Mouse (Mus musculus) megakaryocyte-erythroid progenitor cell, adult 5-6 weeks (primary cell): ENCODE results near the gene Tcam1. TPM values are rescaled to one million over a fixed set of nuclear protein-coding genes. Genes with fewer than 3 reads are reported as not detected.
A peak's percentile ranks its signal among the peaks of the same experiment; 100 is the strongest.

Experiments used
- ATAC-seq: replicated peaks from 2 replicates; pipeline ENCODE4 v1.8.0; 2016; ENCODE audit warnings: mild to moderate bottlenecking, inconsistent platforms; ENCODE audit not compliant: severe bottlenecking, poor library complexity, low FRiP score, low TSS enrichment
- total RNA-seq, 2 experiments: library from RNA; stranded (forward) in 1 of 2; stranded (reverse) in 1 of 2; fragments of 200-1000, 215-1000 nt in 1 of 2; fragments of >200 nt in 1 of 2; fragmentation: Nextera tagmentation in 1 of 2; gene quantifications; 2 replicates each; pipeline ENCODE4 v1.2.3; 2014 to 2017

Tcam1 gene
- total RNA-seq, 2 experiments from 2014 or later = 2.1 to 3.5 TPM

- ATAC-seq = peak; percentile 82
Observed at GRCm38 (mm10) chr11:106272644-106273310, 3.7 kb upstream of the Tcam1 start, which contains the start of gene Smarcd2. Gene Smarcd2, minus strand, starts transcription at chr11:106272972.

GRCm38 (mm10) chr11:106273311-106273684 is 3.2 kb upstream of the Tcam1 start:
- no peak for ATAC-seq

- ATAC-seq = no peak
Observed at GRCm38 (mm10) chr11:106273811-106274210, 2.7 kb upstream of the Tcam1 start.

- no peak for ATAC-seq
Observed at GRCm38 (mm10) chr11:106274374-106274773, 2.1 kb upstream of the Tcam1 start.

GRCm38 (mm10) chr11:106274971-106275411 is 1.5 kb upstream of the Tcam1 start:
- no peak for ATAC-seq

GRCm38 (mm10) chr11:106282452-106282851 is 6.0 kb downstream of the Tcam1 start:
- no peak for ATAC-seq

- ATAC-seq = no peak
Observed at GRCm38 (mm10) chr11:106283371-106283770, 6.9 kb downstream of the Tcam1 start.

- ATAC-seq = no peak
Observed at GRCm38 (mm10) chr11:106284126-106284525, 7.7 kb downstream of the Tcam1 start.

- ATAC-seq = no peak
Observed at GRCm38 (mm10) chr11:106286206-106286605, 9.7 kb downstream of the Tcam1 start.

- ATAC-seq = no peak
Observed at GRCm38 (mm10) chr11:106286987-106287386, 10.5 kb downstream of the Tcam1 start.

- peak; percentile 65 for ATAC-seq
Observed at GRCm38 (mm10) chr11:106289369-106289768, 12.9 kb downstream of the Tcam1 start.

GRCm38 (mm10) chr11:106290376-106290775 is 13.9 kb downstream of the Tcam1 start:
- no peak for ATAC-seq

- ATAC-seq = no peak
Observed at GRCm38 (mm10) chr11:106291861-106292260, 15.4 kb downstream of the Tcam1 start.

- no peak for ATAC-seq
Observed at GRCm38 (mm10) chr11:106301765-106302164, 25.3 kb downstream of the Tcam1 start, which contains the start of gene Gh. Gene Gh, minus strand, starts transcription at chr11:106301865.

- ATAC-seq = peak; percentile 86
Observed at GRCm38 (mm10) chr11:106302634-106303033, 26.2 kb downstream of the Tcam1 start.

- no peak for ATAC-seq
Observed at GRCm38 (mm10) chr11:106305348-106306064, 29.0 kb downstream of the Tcam1 start.

- ATAC-seq = no peak
Observed at GRCm38 (mm10) chr11:106306065-106306385, 29.6 kb downstream of the Tcam1 start.

- ATAC-seq = no peak
Observed at GRCm38 (mm10) chr11:106306758-106307157, 30.3 kb downstream of the Tcam1 start.

- no peak for ATAC-seq
Observed at GRCm38 (mm10) chr11:106307432-106307831, 31.0 kb downstream of the Tcam1 start.

- ATAC-seq = no peak
Observed at GRCm38 (mm10) chr11:106308162-106308561, 31.7 kb downstream of the Tcam1 start.

- ATAC-seq = no peak
Observed at GRCm38 (mm10) chr11:106310123-106310522, 33.7 kb downstream of the Tcam1 start.
